Mouse (Mus musculus) hindbrain, embryonic 15.5 days (tissue): ENCODE measurements at regions not wholly inside any gene's neighbourhood (a gene's known extent, or its start where the extent isn't known, plus 50 kb on each side); places are given as distances from the start of the nearest gene placed in this dataset.

Source experiments
- ATAC-seq: fragments of 200-750 bp; cut with Nextera tagmentation; 2 replicates; pipeline ENCODE4 v1.8.0; 2017; ENCODE audit warnings: low read depth, moderate number of reproducible peaks, moderate TSS enrichment; ENCODE audit not compliant: low FRiP score
- H3K27ac ChIP-seq: fragments of 300-500 bp; sonication (generic); replicated peaks from 2 replicates; pipeline ENCODE4 v1.5.1; 2015; ENCODE audit warnings: mild to moderate bottlenecking, inconsistent platforms
- H3K27me3 ChIP-seq: fragments of 300-500 bp; sonication (generic); 2 replicates; pipeline ENCODE4 v1.6.1; 2015; ENCODE audit warnings: control low read depth, inconsistent platforms
- H3K36me3 ChIP-seq: fragments of 300-500 bp; sonication (generic); 2 replicates; pipeline ENCODE4 v1.6.1; 2015; ENCODE audit warnings: control low read depth, inconsistent platforms
- H3K4me1 ChIP-seq: fragments of 300-500 bp; sonication (generic); replicated peaks from 2 replicates; pipeline ENCODE4 v1.6.1; 2015; ENCODE audit warnings: control low read depth, inconsistent platforms
- H3K4me2 ChIP-seq: fragments of 300-500 bp; sonication (generic); 2 replicates; pipeline ENCODE4 v1.6.1; 2015; ENCODE audit warnings: moderate library complexity, mild to moderate bottlenecking, inconsistent platforms
- H3K4me3 ChIP-seq: fragments of 300-500 bp; sonication (generic); 2 replicates; pipeline ENCODE4 v1.5.1; 2015; ENCODE audit warnings: mild to moderate bottlenecking, inconsistent platforms
- H3K9ac ChIP-seq: fragments of 300-500 bp; sonication (generic); 2 replicates; pipeline ENCODE4 v1.6.1; 2015; ENCODE audit warnings: inconsistent platforms
- H3K9me3 ChIP-seq: fragments of 300-500 bp; sonication (generic); 2 replicates; pipeline ENCODE4 v1.6.1; 2016; ENCODE audit warnings: control low read depth, inconsistent platforms
- WGBS: fragments of 180-500 bp; shearing (Covaris S2); methylation state at CpG from one replicate; pipeline ENCODE4 v1.1.7; 2015; 5-methylcytosine and 5-hydroxymethylcytosine counted together

GRCm38 (mm10) chr4:12611511-12611910, 439.7 kb upstream of the Fam92a start:
- Histone ChIP-seq H3K9me3 (no peaks in the 10 kb centered on the region), H3K36me3 (no peaks in the 10 kb centered on the region), H3K27ac (no peak overlapping the region), H3K4me2 (no peak overlapping the region), H3K4me3 (no peak overlapping the region), H3K9ac (no peak overlapping the region), H3K4me1 (no peaks in the 10 kb centered on the region), H3K27me3 (0 out of 2 replicates have a peak, but pooled peaks cover 2% of the 10 kb centered on the region)
- ATAC-seq, result no peak
- WGBS, result 65% methylated on average over 5 of the region's 5 CpGs

GRCm38 (mm10) chr4:12601165-12601919, 429.5 kb upstream of the Fam92a start:
- Histone ChIP-seq H3K9me3 (no peaks in the 10 kb centered on the region), H3K27me3 (no peaks in the 10 kb centered on the region), H3K36me3 (no peaks in the 10 kb centered on the region), H3K4me3 (no peak overlapping the region), H3K27ac (no peak overlapping the region), H3K4me1 (no peaks in the 10 kb centered on the region), H3K4me2 (no peak overlapping the region), H3K9ac (no peak overlapping the region)
- ATAC-seq, result no peak
- WGBS, result 76% methylated on average over 15 of the region's 15 CpGs

- no peak overlapping the region for H3K27ac ChIP-seq
- no peaks in the 10 kb centered on the region for H3K9me3 ChIP-seq
- 67% methylated on average over 10 of the region's 10 CpGs for WGBS
Observed at GRCm38 (mm10) chr4:12595801-12596515, 424.1 kb upstream of the Fam92a start.

GRCm38 (mm10) chr4:12592973-12593372, 421.2 kb upstream of the Fam92a start:
- Histone ChIP-seq H3K4me3 (no peak overlapping the region), H3K27ac (no peak overlapping the region), H3K9me3 (no peaks in the 10 kb centered on the region), H3K4me1 (no peaks in the 10 kb centered on the region), H3K4me2 (no peak overlapping the region), H3K27me3 (no peaks in the 10 kb centered on the region), H3K9ac (no peak overlapping the region), H3K36me3 (no peaks in the 10 kb centered on the region)
- WGBS, result 50% methylated on average over 3 of the region's 3 CpGs
- no peak for ATAC-seq

More at GRCm38 (mm10) chr4:12595801-12596515, 424.1 kb upstream of the Fam92a start:
- Histone ChIP-seq H3K4me3 (no peak overlapping the region), H3K9ac (no peak overlapping the region), H3K4me2 (no peak overlapping the region), H3K27me3 (no peaks in the 10 kb centered on the region), H3K36me3 (no peaks in the 10 kb centered on the region), H3K4me1 (no peaks in the 10 kb centered on the region)
- ATAC-seq, result no peak

GRCm38 (mm10) chr4:12578102-12578501, 406.3 kb upstream of the Fam92a start:
- H3K9me3 ChIP-seq, result no peaks in the 10 kb centered on the region
- no peaks in the 10 kb centered on the region for H3K36me3 ChIP-seq
- 53% methylated on average over 4 of the region's 4 CpGs for WGBS
- ATAC-seq, result no peak
- no peaks in the 10 kb centered on the region for H3K27me3 ChIP-seq
- H3K4me2 ChIP-seq, result no peak overlapping the region
- no peak overlapping the region for H3K4me3 ChIP-seq
- no peak overlapping the region for H3K9ac ChIP-seq
- H3K27ac ChIP-seq, result no peak overlapping the region
- no peaks in the 10 kb centered on the region for H3K4me1 ChIP-seq

GRCm38 (mm10) chr4:12571881-12572280, 400.1 kb upstream of the Fam92a start:
- ATAC-seq, result no peak
- Histone ChIP-seq H3K27me3 (no peaks in the 10 kb centered on the region), H3K9ac (no peak overlapping the region), H3K4me3 (no peak overlapping the region), H3K36me3 (no peaks in the 10 kb centered on the region), H3K4me1 (no peaks in the 10 kb centered on the region), H3K9me3 (no peaks in the 10 kb centered on the region), H3K27ac (no peak overlapping the region), H3K4me2 (no peak overlapping the region)

DNA sequence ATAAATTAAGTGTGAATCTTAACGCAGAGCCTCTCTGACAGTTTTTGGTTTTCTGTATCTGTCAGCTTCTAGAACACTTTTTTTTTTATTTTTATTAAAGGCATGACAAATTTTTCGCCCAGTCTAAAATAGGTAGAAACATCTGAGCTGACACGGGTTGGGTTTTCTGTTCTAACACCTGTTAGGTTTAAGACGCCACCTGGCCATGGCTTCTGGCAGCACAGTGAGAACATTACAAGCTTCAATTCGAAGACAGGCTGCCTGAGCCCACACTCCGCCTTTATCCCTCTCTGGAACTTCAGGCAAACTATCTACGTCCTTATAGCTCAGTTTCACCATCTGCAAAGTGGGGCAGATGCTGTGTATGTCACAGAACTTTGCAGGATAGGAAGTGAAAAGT, 398.9 kb upstream of the Fam92a start:
- H3K27ac ChIP-seq, result no peak overlapping the region
- no peak for ATAC-seq
- no peak overlapping the region for H3K9ac ChIP-seq
- H3K9me3 ChIP-seq, result no peaks in the 10 kb centered on the region
- H3K36me3 ChIP-seq, result no peaks in the 10 kb centered on the region
- no peaks in the 10 kb centered on the region for H3K4me1 ChIP-seq
- no peak overlapping the region for H3K4me2 ChIP-seq
- no peak overlapping the region for H3K4me3 ChIP-seq
- WGBS, result 85% methylated on average over 7 of the region's 7 CpGs
- no peaks in the 10 kb centered on the region for H3K27me3 ChIP-seq

- H3K9ac ChIP-seq, result no peak overlapping the region
- 8% methylated on average over 5 of the region's 5 CpGs for WGBS
- no peaks in the 10 kb centered on the region for H3K27me3 ChIP-seq
- 0 out of 2 replicates have a peak, but pooled peaks have one; percentile 30 for ATAC-seq
- no peaks in the 10 kb centered on the region for H3K9me3 ChIP-seq
- H3K4me1 ChIP-seq, result no peaks in the 10 kb centered on the region
- H3K4me2 ChIP-seq, result no peak overlapping the region
- H3K27ac ChIP-seq, result no peak overlapping the region
- no peak overlapping the region for H3K4me3 ChIP-seq
- no peaks in the 10 kb centered on the region for H3K36me3 ChIP-seq
Observed at GRCm38 (mm10) chr4:12567643-12568042, 395.8 kb upstream of the Fam92a start.

GRCm38 (mm10) chr4:12563016-12563415, 391.2 kb upstream of the Fam92a start:
- WGBS, result 41% methylated on average over 1 of the region's 1 CpGs
- Histone ChIP-seq H3K27me3 (no peaks in the 10 kb centered on the region), H3K4me1 (peaks cover 8% of the 10 kb centered on the region), H3K9ac (no peak overlapping the region), H3K36me3 (no peaks in the 10 kb centered on the region), H3K9me3 (no peaks in the 10 kb centered on the region), H3K4me2 (no peak overlapping the region), H3K4me3 (no peak overlapping the region), H3K27ac (no peak overlapping the region)
- ATAC-seq, result no peak

- no peak for ATAC-seq
- no peaks in the 10 kb centered on the region for H3K36me3 ChIP-seq
- H3K4me2 ChIP-seq, result no peak overlapping the region
- H3K27ac ChIP-seq, result no peak overlapping the region
- H3K4me1 ChIP-seq, result peaks cover 8% of the 10 kb centered on the region
- H3K27me3 ChIP-seq, result no peaks in the 10 kb centered on the region
- 73% methylated on average over 3 of the region's 3 CpGs for WGBS
- H3K9me3 ChIP-seq, result no peaks in the 10 kb centered on the region
- H3K9ac ChIP-seq, result no peak overlapping the region
- no peak overlapping the region for H3K4me3 ChIP-seq
Observed at GRCm38 (mm10) chr4:12560546-12560945, 388.7 kb upstream of the Fam92a start.

- no peak for ATAC-seq
- Histone ChIP-seq H3K9ac (no peak overlapping the region), H3K4me1 (peaks cover 8% of the 10 kb centered on the region), H3K4me2 (no peak overlapping the region), H3K27ac (no peak overlapping the region), H3K36me3 (no peaks in the 10 kb centered on the region), H3K27me3 (no peaks in the 10 kb centered on the region), H3K4me3 (no peak overlapping the region), H3K9me3 (no peaks in the 10 kb centered on the region)
- WGBS, result 80% methylated on average over 4 of the region's 4 CpGs
Observed at GRCm38 (mm10) chr4:12560015-12560414, 388.2 kb upstream of the Fam92a start.

GRCm38 (mm10) chr4:12557105-12557504, 385.3 kb upstream of the Fam92a start:
- WGBS, result 85% methylated on average over 2 of the region's 2 CpGs
- peaks cover 8% of the 10 kb centered on the region for H3K4me1 ChIP-seq
- no peak overlapping the region for H3K27ac ChIP-seq

More at GRCm38 (mm10) chr4:12557105-12557504, 385.3 kb upstream of the Fam92a start:
- no peak for ATAC-seq
- Histone ChIP-seq H3K27me3 (no peaks in the 10 kb centered on the region), H3K9me3 (no peaks in the 10 kb centered on the region), H3K4me3 (no peak overlapping the region), H3K9ac (no peak overlapping the region), H3K36me3 (no peaks in the 10 kb centered on the region), H3K4me2 (no peak overlapping the region)
